Mouse (Mus musculus) CH12.LX (cell line): ENCODE measurements at regions not wholly inside any gene's neighbourhood (a gene's known extent, or its start where the extent isn't known, plus 50 kb on each side); places are given as distances from the start of the nearest gene placed in this dataset.

Experiments
- DNase-seq: peaks from one replicate; pipeline ENCODE4 v3.0.0-alpha.2; 2013; ENCODE audit errors: extremely low read depth
- H3K27ac ChIP-seq: 2 replicates; pipeline ENCODE4 v1.5.1; 2012; ENCODE audit warnings: low read depth, mild to moderate bottlenecking, control low read depth, moderate library complexity; ENCODE audit not compliant: insufficient read depth
- H3K27me3 ChIP-seq: replicated peaks from 2 replicates; pipeline ENCODE3; 2012; ENCODE audit warnings: inconsistent platforms
- H3K36me3 ChIP-seq, 2 experiments: replicated peaks in 1 of 2; 2 replicates each; pipeline versions ENCODE3 to v1.6.1; 2012; ENCODE audit warnings: inconsistent platforms in 1 of 2, low read length in 1 of 2, mild to moderate bottlenecking in 1 of 2, mixed read lengths in 1 of 2, moderate library complexity in 1 of 2; ENCODE audit not compliant: control insufficient read depth in 1 of 2, insufficient read depth in 1 of 2
- H3K4me1 ChIP-seq, 2 experiments: 2 replicates each; pipeline ENCODE4 v1.6.1; 2012; ENCODE audit warnings: inconsistent platforms in 1 of 2, moderate library complexity in 1 of 2; ENCODE audit not compliant: insufficient read depth in 2 of 2, control insufficient read depth in 1 of 2
- H3K4me2 ChIP-seq: 2 replicates; pipeline ENCODE4 v1.6.1; 2012; ENCODE audit warnings: low read depth, mild to moderate bottlenecking, control low read depth; ENCODE audit not compliant: poor library complexity, insufficient read depth, severe bottlenecking
- H3K4me3 ChIP-seq, 3 experiments: fragments of 150-350 bp in 1 of 3; sonication (generic) in 1 of 3; replicated peaks in 1 of 3; 2 replicates each; pipeline versions ENCODE3 to v1.5.1; 2011 to 2012; ENCODE audit warnings: low read depth in 2 of 3, low read length in 2 of 3, mild to moderate bottlenecking in 2 of 3, moderate library complexity in 2 of 3, control low read depth in 1 of 3, improper control_type of control experiment in 1 of 3, inconsistent platforms in 1 of 3, mixed read lengths in 1 of 3; ENCODE audit not compliant: poor library complexity in 1 of 3
- H3K79me2 ChIP-seq: replicated peaks from 2 replicates; pipeline ENCODE4 v1.6.1; 2012; ENCODE audit warnings: mild to moderate bottlenecking, moderate library complexity; ENCODE audit not compliant: control insufficient read depth, poor library complexity, insufficient read depth, severe bottlenecking; ENCODE audit errors: extremely low read depth
- H3K9ac ChIP-seq: 2 replicates; pipeline ENCODE4 v1.6.1; 2012; ENCODE audit warnings: low read depth, mild to moderate bottlenecking, control low read depth, moderate library complexity; ENCODE audit not compliant: insufficient read depth
- H3K9me3 ChIP-seq: replicated peaks from 2 replicates; pipeline ENCODE3; 2012; ENCODE audit warnings: low read length, inconsistent platforms, mixed read lengths
- BHLHE40 ChIP-seq: IDR thresholded peaks from 2 replicates; pipeline ENCODE4 v1.6.1; 2011; ENCODE audit warnings: mild to moderate bottlenecking, low read depth, low read length, improper control_type of control experiment
- CTCF ChIP-seq, 2 experiments: IDR thresholded peaks in 1 of 2; conservative IDR thresholded peaks in 1 of 2; 2 replicates each; pipeline ENCODE4 v1.5.1; 2011 to 2012; ENCODE audit warnings: low read depth in 2 of 2, low read length in 2 of 2, improper control_type of control experiment in 1 of 2, inconsistent platforms in 1 of 2, mild to moderate bottlenecking in 1 of 2, moderate library complexity in 1 of 2
- EP300 ChIP-seq: IDR thresholded peaks from 2 replicates; pipeline ENCODE4 v1.6.1; 2011; ENCODE audit warnings: low read length, improper control_type of control experiment
- ETS1 ChIP-seq: conservative IDR thresholded peaks from 2 replicates; pipeline ENCODE4 v1.6.1; 2012; ENCODE audit warnings: low read depth, mild to moderate bottlenecking, inconsistent platforms, low read length, improper control_type of control experiment, moderate library complexity
- HCFC1 ChIP-seq: IDR thresholded peaks from 2 replicates; pipeline ENCODE4 v1.6.1; 2012; ENCODE audit warnings: low read depth, mild to moderate bottlenecking, inconsistent platforms, low read length, improper control_type of control experiment
- IRF4 ChIP-seq: IDR thresholded peaks from 2 replicates; pipeline ENCODE4 v1.6.1; 2014; ENCODE audit warnings: low read depth, mild to moderate bottlenecking, inconsistent platforms, low read length, improper control_type of control experiment
- JUN ChIP-seq: IDR thresholded peaks from 2 replicates; pipeline ENCODE4 v1.6.1; 2011; ENCODE audit warnings: low read depth, mild to moderate bottlenecking, low read length, improper control_type of control experiment, moderate library complexity; ENCODE audit not compliant: insufficient read depth
- KAT2A ChIP-seq: IDR thresholded peaks from 2 replicates; pipeline ENCODE4 v1.6.1; 2012; ENCODE audit warnings: low read length, improper control_type of control experiment, inconsistent platforms; ENCODE audit not compliant: insufficient replicate concordance
- MAX ChIP-seq: IDR thresholded peaks from 2 replicates; pipeline ENCODE4 v1.6.1; 2011; ENCODE audit warnings: low read length, improper control_type of control experiment
- MXI1 ChIP-seq: IDR thresholded peaks from 2 replicates; pipeline ENCODE4 v1.6.1; 2011; ENCODE audit warnings: mild to moderate bottlenecking, low read depth, low read length, improper control_type of control experiment
- MYC ChIP-seq: IDR thresholded peaks from 2 replicates; pipeline ENCODE4 v1.6.1; 2011; ENCODE audit warnings: low read depth, mild to moderate bottlenecking, improper control_type of control experiment, low read length
- NELFE ChIP-seq: IDR thresholded peaks from 2 replicates; pipeline ENCODE4 v1.6.1; 2011; ENCODE audit warnings: low read depth, low read length, improper control_type of control experiment
- NRF1 ChIP-seq: IDR thresholded peaks from 2 replicates; pipeline ENCODE4 v1.6.1; 2014; ENCODE audit warnings: low read depth, mild to moderate bottlenecking, inconsistent platforms, low read length, improper control_type of control experiment, moderate library complexity
- PAX5 ChIP-seq: IDR thresholded peaks from 2 replicates; pipeline ENCODE4 v1.6.1; 2012; ENCODE audit warnings: low read length, inconsistent platforms, mixed read lengths
- POLR2A ChIP-seq: IDR thresholded peaks from 2 replicates; pipeline ENCODE4 v1.6.1; 2011; ENCODE audit warnings: low read depth, mild to moderate bottlenecking, improper control_type of control experiment, low read length
- RAD21 ChIP-seq: IDR thresholded peaks from 2 replicates; pipeline ENCODE4 v1.6.1; 2011; ENCODE audit warnings: low read depth, mild to moderate bottlenecking, low read length, improper control_type of control experiment, moderate library complexity
- SMC3 ChIP-seq: IDR thresholded peaks from 2 replicates; pipeline ENCODE4 v1.6.1; 2011; ENCODE audit warnings: low read depth, low read length, improper control_type of control experiment
- UBTF ChIP-seq: IDR thresholded peaks from 2 replicates; pipeline ENCODE4 v1.6.1; 2012; ENCODE audit warnings: low read depth, mild to moderate bottlenecking, inconsistent platforms, low read length, improper control_type of control experiment, moderate library complexity
- USF1 ChIP-seq: IDR thresholded peaks from 2 replicates; pipeline ENCODE4 v1.6.1; 2014; ENCODE audit warnings: low read depth, mild to moderate bottlenecking, inconsistent platforms, low read length, improper control_type of control experiment
- ZKSCAN1 ChIP-seq: IDR thresholded peaks from 2 replicates; pipeline ENCODE4 v1.6.1; 2012; ENCODE audit warnings: low read depth, inconsistent platforms, low read length, improper control_type of control experiment, borderline replicate concordance
- ZMIZ1 ChIP-seq: IDR thresholded peaks from 2 replicates; pipeline ENCODE4 v1.6.1; 2012; ENCODE audit warnings: low read depth, mild to moderate bottlenecking, inconsistent platforms, low read length, improper control_type of control experiment
- dilution Hi-C: fragments of 300-500 bp; cut with MboI; formaldehyde crosslinking; loops from 2 replicates; pipeline ENCODE4 v1.14.3; 2020; ENCODE audit warnings: low sequenced_read_pairs; ENCODE audit not compliant: extremely low pct_unique_long_range_greater_than_20kb, extremely low pct_ligation_motif_present
- in situ Hi-C: fragments of 300-500 bp; cut with MboI; formaldehyde crosslinking; loops from 3 replicates; pipeline ENCODE4 v1.14.3; 2019; ENCODE audit warnings: low sequenced_read_pairs, low pct_ligation_motif_present, low pct_unique_long_range_greater_than_20kb, mixed read lengths

- dilution Hi-C loops, result no loop called here
- Histone ChIP-seq H3K9ac (no peak overlapping the region), H3K36me3 (peaks cover 0 to under 1% of the 10 kb centered on the region in 2 experiments), H3K9me3 (no peaks in the 10 kb centered on the region), H3K27me3 (no peaks in the 10 kb centered on the region), H3K4me2 (no peak overlapping the region), H3K79me2 (no peaks in the 10 kb centered on the region), H3K27ac (no peak overlapping the region), H3K4me3 (no peak overlapping the region), H3K4me1 (peaks cover 0 to 5% of the 10 kb centered on the region in 2 experiments; a peak in 2 of 4 replicates)
- in situ Hi-C loops, result no loop called here
- DNase-seq, result no peak
- TF ChIP-seq RAD21 (no peak), MYC (no peak), MAX (no peak)
Measured at GRCm38 (mm10) chr6:31273816-31274215, 124.7 kb upstream of the Mkln1 start.

DNA sequence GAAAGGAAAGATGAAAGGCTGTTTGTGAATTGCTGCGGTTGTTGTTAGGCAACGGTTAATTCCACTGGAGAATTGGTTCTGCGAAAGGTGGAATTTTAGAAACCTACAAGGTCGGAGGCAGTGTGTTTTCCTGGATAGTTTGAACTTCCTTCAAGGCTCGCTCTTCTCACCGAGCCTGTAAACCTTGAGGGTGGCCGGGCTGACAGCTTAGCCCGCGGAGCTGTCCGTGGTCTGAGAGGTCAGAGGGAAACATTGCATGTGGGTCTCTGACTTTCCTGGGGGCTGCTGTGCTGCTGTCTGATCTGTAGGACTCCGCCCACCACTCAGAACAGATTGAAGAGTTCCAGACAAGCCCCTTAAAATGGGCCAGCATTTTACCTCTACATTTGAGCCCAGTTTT lies 124.3 kb upstream of the Mkln1 start:
- Histone ChIP-seq H3K27me3 (no peaks in the 10 kb centered on the region), H3K9ac (no peak overlapping the region), H3K4me1 (peaks cover 0 to 5% of the 10 kb centered on the region in 2 experiments; a peak in 2 of 4 replicates), H3K4me2 (no peak overlapping the region), H3K27ac (no peak overlapping the region), H3K4me3 (no peak overlapping the region), H3K9me3 (no peaks in the 10 kb centered on the region), H3K36me3 (peaks cover 0 to 3% of the 10 kb centered on the region in 2 experiments), H3K79me2 (no peaks in the 10 kb centered on the region)
- TF ChIP-seq CTCF (conservative IDR thresholded peaks at IDR 0.05 in 1 of 2, IDR thresholded peaks at IDR 0.05 in 1 of 2; ENCODE audit: low read depth in 2 of 2, low read length in 2 of 2) (no peak), MAX (no peak), POLR2A (no peak), HCFC1 (no peak), NELFE (no peak), JUN (no peak), IRF4 (no peak), KAT2A (no peak), PAX5 (no peak), NRF1 (no peak), ZKSCAN1 (no peak)
- dilution Hi-C loops (no loop called here), in situ Hi-C loops (no loop called here)
- DNase-seq, result no peak

GRCm38 (mm10) chr6:31277792-31278191 lies 120.7 kb upstream of the Mkln1 start:
- Histone ChIP-seq H3K79me2 (no peaks in the 10 kb centered on the region), H3K4me1 (peaks cover 0 to 12% of the 10 kb centered on the region in 2 experiments; a peak in 2 of 4 replicates), H3K27ac (no peak overlapping the region), H3K36me3 (peaks cover 0 to 3% of the 10 kb centered on the region in 2 experiments), H3K9ac (no peak overlapping the region)
- no peak for DNase-seq
- dilution Hi-C loops, result no loop called here
- TF ChIP-seq CTCF (conservative IDR thresholded peaks at IDR 0.05 in 1 of 2, IDR thresholded peaks at IDR 0.05 in 1 of 2; ENCODE audit: low read depth in 2 of 2, low read length in 2 of 2) (no peak), SMC3 (no peak), USF1 (no peak), UBTF (no peak), KAT2A (no peak), BHLHE40 (no peak), MXI1 (no peak), IRF4 (no peak), HCFC1 (no peak), EP300 (no peak), ETS1 (no peak), ZMIZ1 (no peak), NRF1 (no peak)
- TF ChIP-seq, all 38 proteins: peak for 0
- no peak overlapping the region for H3K4me2 ChIP-seq
- in situ Hi-C loops, result no loop called here
- no peaks in the 10 kb centered on the region for H3K27me3 ChIP-seq
- H3K9me3 ChIP-seq, result no peaks in the 10 kb centered on the region
- H3K4me3 ChIP-seq, result no peak overlapping the region
